Mouse (Mus musculus) E14TG2a.4 (cell line): ENCODE data around the gene Wipf2.
A peak's percentile ranks its signal among the peaks of the same experiment; 100 is the strongest.
"Not testable (repeated sequence)": the region's sequence is repeated elsewhere in the genome, so short reads cannot be mapped to it uniquely, and the experiment has no call there.

Experiments used
- H3K27me3 ChIP-seq: 2 replicates; pipeline ENCODE4 v1.6.1; 2014; ENCODE audit warnings: low read length, control low read depth; ENCODE audit not compliant: insufficient read depth
- H3K36me3 ChIP-seq: 2 replicates; pipeline ENCODE4 v1.6.1; 2014; ENCODE audit warnings: low read length, control low read depth; ENCODE audit not compliant: insufficient read depth
- H3K4me1 ChIP-seq: replicated peaks from 2 replicates; pipeline ENCODE4 v1.6.1; 2014; ENCODE audit warnings: low read depth, low read length, control low read depth
- H3K4me3 ChIP-seq: replicated peaks from 2 replicates; pipeline ENCODE4 v1.5.1; 2014; ENCODE audit warnings: mild to moderate bottlenecking, low read length
- H3K9me3 ChIP-seq: 2 replicates; pipeline ENCODE4 v1.6.1; 2014; ENCODE audit warnings: low read length, control low read depth
- CTCF ChIP-seq: conservative IDR thresholded peaks from 2 replicates; pipeline ENCODE4 v1.5.1; 2014; ENCODE audit warnings: low read length
- NANOG ChIP-seq: IDR thresholded peaks from 2 replicates; pipeline ENCODE4 v1.6.1; 2014; ENCODE audit warnings: borderline replicate concordance, low read length, mixed read lengths
- POU5F1 ChIP-seq: IDR thresholded peaks from 2 replicates; pipeline ENCODE4 v1.6.1; 2014; ENCODE audit warnings: low read length, borderline replicate concordance

Gene Wipf2

GRCm38 (mm10) chr11:98909654-98910053, 46.2 kb downstream of the Wipf2 start:
- Histone ChIP-seq H3K4me3 (peak overlapping the region; percentile 91; the same call in 1 of the 2 replicates), H3K27me3 (no peaks in the 10 kb centered on the region), H3K4me1 (peaks cover 62% of the 10 kb centered on the region), H3K36me3 (peaks cover 70% of the 10 kb centered on the region), H3K9me3 (no peaks in the 10 kb centered on the region)
- TF ChIP-seq POU5F1 (no peak), NANOG (no peak), CTCF (peak; percentile 29)

GRCm38 (mm10) chr11:98910415-98910814, 47.0 kb downstream of the Wipf2 start:
- 0 out of 2 replicates have a peak overlapping the region, but pooled peaks have one; percentile 23 for H3K4me3 ChIP-seq
- no peak for TF ChIP-seq NANOG
- no peak for TF ChIP-seq CTCF
- no peaks in the 10 kb centered on the region for H3K9me3 ChIP-seq
- H3K27me3 ChIP-seq: no peaks in the 10 kb centered on the region
- H3K4me1 ChIP-seq: peaks cover 54% of the 10 kb centered on the region
- H3K36me3 ChIP-seq: peaks cover 73% of the 10 kb centered on the region

- Histone ChIP-seq H3K27me3 (no peaks in the 10 kb centered on the region), H3K36me3 (peaks cover 80% of the 10 kb centered on the region), H3K9me3 (no peaks in the 10 kb centered on the region), H3K4me1 (peaks cover 43% of the 10 kb centered on the region), H3K4me3 (no peak overlapping the region)
- TF ChIP-seq NANOG (no peak), POU5F1 (no peak), CTCF (no peak)
These were observed 48.1 kb downstream of the Wipf2 start for GRCm38 (mm10) chr11:98911498-98911897.

- Histone ChIP-seq H3K4me1 (peaks cover 45% of the 10 kb centered on the region), H3K9me3 (no peaks in the 10 kb centered on the region), H3K4me3 (no peak overlapping the region), H3K27me3 (no peaks in the 10 kb centered on the region), H3K36me3 (peaks cover 99% of the 10 kb centered on the region)
- TF ChIP-seq CTCF (no peak), NANOG (no peak), POU5F1 (no peak)
These were observed 50.8 kb downstream of the Wipf2 start for GRCm38 (mm10) chr11:98914196-98914595.

- Histone ChIP-seq H3K4me1 (peaks cover 32% of the 10 kb centered on the region), H3K36me3 (peaks cover 100% of the 10 kb centered on the region)
- H3K9me3 ChIP-seq, H3K27me3 ChIP-seq, H3K4me3 ChIP-seq: not testable (repeated sequence)
- peak; percentile 52 for TF ChIP-seq CTCF
These were observed 52.9 kb downstream of the Wipf2 start for GRCm38 (mm10) chr11:98916376-98916775.

- H3K4me3 ChIP-seq: no peak overlapping the region
- peaks cover 40% of the 10 kb centered on the region for H3K4me1 ChIP-seq
- H3K36me3 ChIP-seq: peaks cover 100% of the 10 kb centered on the region
- no peaks in the 10 kb centered on the region for H3K9me3 ChIP-seq
- H3K27me3 ChIP-seq: no peaks in the 10 kb centered on the region
- no peak for TF ChIP-seq POU5F1
These were observed 54.1 kb downstream of the Wipf2 start for GRCm38 (mm10) chr11:98917428-98918005.

- Histone ChIP-seq H3K9me3 (no peaks in the 10 kb centered on the region), H3K27me3 (no peaks in the 10 kb centered on the region), H3K4me3 (no peak overlapping the region), H3K36me3 (peaks cover 100% of the 10 kb centered on the region), H3K4me1 (peaks cover 47% of the 10 kb centered on the region)
- TF ChIP-seq POU5F1 (no peak), NANOG (no peak), CTCF (no peak)
These were observed 54.8 kb downstream of the Wipf2 start for GRCm38 (mm10) chr11:98918231-98918630.

- peaks cover 99% of the 10 kb centered on the region for H3K36me3 ChIP-seq
- H3K4me1 ChIP-seq: peaks cover 54% of the 10 kb centered on the region
- TF ChIP-seq POU5F1 (no peak), NANOG (no peak), CTCF (no peak)
- no peak overlapping the region for H3K4me3 ChIP-seq
- H3K27me3 ChIP-seq: no peaks in the 10 kb centered on the region
- H3K9me3 ChIP-seq: no peaks in the 10 kb centered on the region
These were observed 55.6 kb downstream of the Wipf2 start for GRCm38 (mm10) chr11:98919009-98919408.

GRCm38 (mm10) chr11:98921813-98922212, 58.4 kb downstream of the Wipf2 start:
- peaks cover 82% of the 10 kb centered on the region for H3K4me1 ChIP-seq
- peak; percentile 39 for TF ChIP-seq CTCF
- H3K4me3 ChIP-seq, H3K27me3 ChIP-seq, H3K9me3 ChIP-seq: not testable (repeated sequence)
- H3K36me3 ChIP-seq: peaks cover 74% of the 10 kb centered on the region
